Mouse (Mus musculus) layer of hippocampus, adult 9-10 months (tissue): ENCODE measurements around the gene Cnr1.

Source experiments
- DNase-seq: peaks from one replicate; pipeline ENCODE4 v3.0.0; 2022; ENCODE audit warnings: low spot score

The Cnr1 gene

DNA sequence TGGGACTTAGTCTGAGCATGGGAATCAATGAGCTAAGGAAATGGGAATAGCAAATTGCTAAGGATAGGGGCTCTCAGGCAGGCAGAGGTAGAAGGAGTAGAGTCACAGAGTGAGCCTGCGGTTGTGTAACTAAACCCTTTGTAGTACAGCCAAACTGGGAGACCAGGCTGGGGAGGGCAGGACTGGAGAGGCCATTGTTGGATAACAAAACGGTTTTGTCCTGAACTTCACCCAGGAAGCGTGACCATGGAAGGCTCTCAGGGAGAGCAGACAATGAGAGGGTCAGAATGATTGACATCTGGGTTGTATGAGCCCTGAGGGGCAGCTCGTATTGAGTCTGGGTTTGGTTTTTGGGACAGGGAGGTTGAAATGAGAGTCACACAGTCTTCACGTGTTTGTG is 17.2 kb downstream of the Cnr1 start:
- DNase-seq: no peak

DNA sequence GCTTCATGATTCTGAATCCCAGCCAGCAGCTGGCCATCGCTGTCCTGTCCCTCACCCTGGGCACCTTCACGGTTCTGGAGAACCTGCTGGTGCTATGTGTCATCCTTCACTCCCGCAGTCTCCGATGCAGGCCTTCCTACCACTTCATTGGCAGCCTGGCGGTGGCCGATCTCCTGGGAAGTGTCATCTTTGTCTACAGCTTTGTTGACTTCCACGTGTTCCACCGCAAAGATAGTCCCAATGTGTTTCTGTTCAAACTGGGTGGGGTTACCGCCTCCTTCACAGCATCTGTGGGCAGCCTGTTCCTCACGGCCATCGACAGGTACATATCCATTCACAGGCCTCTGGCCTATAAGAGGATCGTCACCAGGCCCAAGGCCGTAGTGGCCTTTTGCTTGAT is 19.5 kb downstream of the Cnr1 start:
- DNase-seq: no peak

DNA sequence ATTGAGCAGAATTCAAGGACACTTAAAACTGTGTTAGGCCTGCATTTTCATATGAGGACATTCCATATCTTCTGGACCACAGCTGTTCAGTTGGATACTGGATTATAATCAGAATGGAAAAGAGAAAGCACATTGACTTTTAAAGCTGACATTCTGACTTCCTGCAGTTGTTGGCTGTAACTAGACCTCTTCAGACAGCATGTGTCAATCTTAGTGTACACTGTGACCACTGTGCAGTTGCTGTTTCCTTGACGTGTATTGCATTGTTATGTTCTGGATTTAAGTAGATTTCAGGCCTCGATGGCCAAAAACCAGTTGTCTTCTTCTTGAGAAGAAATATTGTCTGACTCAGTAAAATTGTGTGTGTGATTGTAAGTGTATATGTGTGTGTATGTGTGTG is 21.3 kb downstream of the Cnr1 start:
- no peak for DNase-seq

DNA sequence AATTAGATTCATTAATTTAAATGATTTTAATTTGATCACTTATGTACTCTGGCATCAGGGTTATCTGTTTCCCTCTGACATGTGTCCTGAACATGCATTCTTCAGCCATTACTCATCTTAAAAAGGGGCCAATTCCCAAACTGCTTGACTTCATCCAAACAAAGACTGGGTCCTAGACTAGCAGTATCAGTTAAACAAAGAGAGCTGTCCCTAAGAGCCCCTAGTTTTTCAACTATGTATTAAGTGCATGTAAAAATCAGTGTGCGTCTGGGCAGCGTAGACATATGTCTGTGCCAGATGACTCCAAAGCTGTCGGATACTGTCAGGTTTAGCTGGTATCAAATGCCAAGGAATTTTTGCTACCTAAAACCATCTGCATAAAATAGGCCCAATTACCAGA is 23.2 kb downstream of the Cnr1 start:
- no peak for DNase-seq

DNA sequence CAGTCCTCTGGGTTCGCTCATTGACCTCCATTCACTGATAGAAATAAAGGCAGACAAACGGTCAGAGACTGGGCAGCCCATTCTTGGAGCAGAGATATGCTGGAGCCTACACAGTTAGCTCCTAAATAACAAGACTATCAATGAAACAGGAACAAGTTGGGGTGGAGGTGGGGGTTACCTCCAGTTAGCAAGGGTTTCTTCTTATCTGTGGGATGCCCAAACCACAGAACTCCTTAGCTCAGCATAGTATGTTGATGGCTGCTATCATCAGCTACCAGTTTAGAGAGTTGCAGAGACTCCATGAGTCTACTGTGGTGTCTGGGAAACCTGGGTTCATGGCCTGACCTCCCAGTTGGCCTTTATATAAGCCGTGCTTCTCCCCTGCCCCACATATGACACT is 33.0 kb downstream of the Cnr1 start:
- DNase-seq: no peak

DNA sequence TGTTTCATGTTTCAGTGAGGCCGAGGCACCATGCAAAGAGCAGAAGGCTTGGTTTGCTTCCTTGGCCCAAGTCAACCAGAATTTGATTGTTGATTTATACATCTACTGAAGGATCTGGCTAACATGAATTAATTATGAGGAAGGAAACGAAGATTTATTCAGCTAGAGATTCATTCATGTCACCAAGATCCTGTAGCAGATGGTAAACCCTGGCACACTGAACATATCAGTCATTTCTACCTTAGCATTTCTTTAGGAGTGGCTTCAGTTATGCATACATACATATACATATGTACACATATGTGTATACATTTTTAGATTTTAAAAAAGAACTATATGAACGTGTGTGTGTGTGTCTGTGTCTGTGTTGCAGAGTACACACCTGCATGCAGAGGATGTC is 34.1 kb downstream of the Cnr1 start:
- no peak for DNase-seq

DNA sequence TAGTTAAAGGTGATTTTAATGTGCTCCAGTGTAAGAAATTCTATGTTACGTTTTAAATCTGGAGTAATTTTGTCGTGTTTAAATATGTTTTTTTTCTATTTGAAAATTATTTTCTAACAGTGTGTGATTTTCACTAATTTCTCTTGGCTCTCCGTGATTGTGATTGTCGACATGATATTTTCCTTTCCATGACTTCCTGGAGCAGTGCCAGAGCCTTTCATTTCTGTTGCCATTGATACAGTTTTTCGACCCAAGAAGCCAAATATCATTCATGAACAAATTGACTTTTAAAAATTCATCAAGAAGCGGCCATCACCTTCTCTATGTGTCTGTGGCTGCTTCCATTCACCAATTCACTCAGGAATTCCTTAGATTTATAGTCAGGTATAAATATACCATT is 35.4 kb downstream of the Cnr1 start:
- DNase-seq: no peak

DNA sequence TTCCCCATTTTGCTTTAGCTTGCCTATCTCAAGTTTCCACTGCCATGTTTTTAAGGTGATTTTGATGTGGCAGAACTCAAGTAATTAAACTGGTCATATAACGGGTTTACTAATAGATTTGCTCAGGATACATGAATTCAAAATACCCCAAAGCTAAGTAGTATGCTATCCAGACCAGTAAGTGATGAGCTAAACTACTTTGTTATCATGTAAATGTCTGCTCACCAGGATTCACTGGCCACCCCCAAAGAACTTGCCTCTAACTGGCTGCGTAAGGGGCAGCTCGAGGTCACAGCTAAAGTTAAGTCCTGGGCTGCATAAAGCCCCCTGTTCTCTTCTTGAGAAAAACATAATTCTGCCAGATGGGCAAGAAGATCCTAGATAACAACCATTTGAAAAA is 46.3 kb downstream of the Cnr1 start:
- DNase-seq: no peak

DNA sequence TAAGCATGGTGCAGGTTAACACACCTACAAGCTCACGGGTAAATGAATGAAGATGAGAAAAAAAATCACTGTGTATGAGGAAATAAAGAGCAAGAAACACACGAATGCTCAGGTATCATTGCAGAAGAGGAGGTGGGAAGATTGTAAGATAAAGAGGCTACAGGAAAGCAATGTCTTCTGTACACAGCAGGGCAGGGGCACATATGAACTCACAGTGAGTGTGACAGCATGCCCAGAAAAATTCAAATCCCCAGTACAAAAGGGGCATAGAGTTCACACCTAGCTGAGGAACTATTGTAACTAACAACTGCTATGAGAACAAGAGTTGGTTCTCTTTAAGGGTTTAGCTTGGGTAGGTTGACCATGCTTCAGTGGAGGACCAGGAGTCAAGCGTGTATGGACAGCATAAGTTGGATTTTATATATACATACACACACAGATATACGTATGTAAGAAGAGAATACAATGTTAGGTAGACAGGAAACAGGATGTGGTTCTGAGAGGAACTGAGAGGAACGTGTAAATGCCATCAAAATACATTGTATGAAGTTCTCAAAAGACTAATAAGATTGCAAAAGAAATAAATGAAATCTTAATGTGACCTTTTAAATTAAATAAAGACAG is 64.2 kb downstream of the Cnr1 start:
- DNase-seq: no peak

DNA sequence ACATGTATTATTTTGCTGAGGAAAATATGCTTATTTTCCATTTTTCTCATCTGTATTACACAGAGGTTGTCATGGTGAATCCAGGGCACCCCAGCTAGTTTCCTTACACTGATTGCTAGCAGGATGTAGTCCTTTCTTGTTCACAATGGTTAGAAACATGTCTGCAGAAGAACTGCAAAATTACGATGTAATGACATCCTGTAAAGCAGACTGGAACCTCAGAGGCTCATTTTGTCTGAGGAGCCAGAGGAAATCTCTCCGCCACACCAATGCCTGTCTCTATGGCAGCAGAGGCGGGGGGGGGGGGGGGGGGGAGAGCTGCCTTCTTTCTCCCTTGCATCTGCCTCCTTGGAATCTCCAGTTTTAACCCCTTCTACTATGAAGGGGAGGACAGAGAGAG is 68.3 kb downstream of the Cnr1 start:
- DNase-seq: no peak

DNA sequence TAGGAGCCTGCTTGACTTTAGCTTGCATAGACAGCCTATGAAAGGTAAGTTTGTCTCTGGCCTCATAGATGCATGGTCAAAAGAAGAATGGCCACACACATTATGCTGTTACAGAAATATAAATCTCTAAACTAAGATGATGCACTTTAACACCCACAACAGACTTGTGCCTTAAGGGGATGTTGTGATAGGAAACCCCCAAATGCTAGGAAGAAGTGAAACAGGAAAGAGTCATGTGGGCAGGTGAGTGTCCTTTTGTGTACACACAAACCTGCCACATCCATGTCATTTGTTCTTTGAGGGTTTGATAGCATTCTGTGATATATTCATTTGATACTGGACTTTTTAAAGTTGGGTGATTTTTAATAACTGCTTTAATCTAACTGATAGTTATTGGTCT is 72.0 kb downstream of the Cnr1 start:
- no peak for DNase-seq
